Mouse (Mus musculus) adrenal gland, postnatal 14 days (tissue): ENCODE data around the gene Csrnp1. TPM values are rescaled to one million over a fixed set of nuclear protein-coding genes. Genes with fewer than 3 reads are reported as not detected.

ENCODE experiments used
- DNase-seq: peaks from one replicate; pipeline ENCODE4 v3.0.0; 2021; ENCODE audit warnings: mixed read lengths
- total RNA-seq: library from RNA; stranded (reverse); gene quantifications from 2 replicates; pipeline ENCODE4 v1.2.3, GENCODE M21; 2021

The Csrnp1 gene
- total RNA-seq, 1 experiment from 2014 or later: 24.5 TPM

GRCm38 (mm10) chr9:119977557-119978060, 6.8 kb downstream of the Csrnp1 start:
- DNase-seq: peak; percentile 37

- DNase-seq: no peak
These were observed 7.5 kb downstream of the Csrnp1 start for GRCm38 (mm10) chr9:119976704-119977556.

GRCm38 (mm10) chr9:119975286-119975685, 9.2 kb downstream of the Csrnp1 start:
- no peak for DNase-seq

- peak; percentile 27 for DNase-seq
These were observed 9.8 kb downstream of the Csrnp1 start for GRCm38 (mm10) chr9:119974609-119975008.

GRCm38 (mm10) chr9:119973869-119974520, 10.5 kb downstream of the Csrnp1 start:
- DNase-seq: peak; percentile 52

- DNase-seq: no peak
These were observed 11.2 kb downstream of the Csrnp1 start for GRCm38 (mm10) chr9:119973281-119973680.

GRCm38 (mm10) chr9:119972582-119972981, 11.9 kb downstream of the Csrnp1 start:
- DNase-seq: peak; percentile 40

- DNase-seq: peak; percentile 2
These were observed 12.3 kb downstream of the Csrnp1 start for GRCm38 (mm10) chr9:119972166-119972565.

- peak; percentile 60 for DNase-seq
These were observed 13.4 kb downstream of the Csrnp1 start for GRCm38 (mm10) chr9:119970763-119971656.

- peak; percentile 88 for DNase-seq
These were observed 14.2 kb downstream of the Csrnp1 start for GRCm38 (mm10) chr9:119970221-119970620.

- DNase-seq: no peak
These were observed 14.6 kb downstream of the Csrnp1 start for GRCm38 (mm10) chr9:119969811-119970210.

GRCm38 (mm10) chr9:119966221-119966910, 18.1 kb downstream of the Csrnp1 start:
- peak; percentile 52 for DNase-seq

- peak; percentile 37 for DNase-seq
These were observed 19.3 kb downstream of the Csrnp1 start for GRCm38 (mm10) chr9:119965186-119965585.

GRCm38 (mm10) chr9:119964206-119964605, 20.3 kb downstream of the Csrnp1 start:
- peak; percentile 25 for DNase-seq

GRCm38 (mm10) chr9:119962987-119963667, 21.3 kb downstream of the Csrnp1 start:
- DNase-seq: peak; percentile 91

GRCm38 (mm10) chr9:119962216-119962615, 22.2 kb downstream of the Csrnp1 start:
- DNase-seq: peak; percentile 41

GRCm38 (mm10) chr9:119958835-119959234, 25.6 kb downstream of the Csrnp1 start:
- DNase-seq: peak; percentile 55

GRCm38 (mm10) chr9:119951388-119951787, 33.1 kb downstream of the Csrnp1 start:
- no peak for DNase-seq

GRCm38 (mm10) chr9:119950434-119950833, 34.0 kb downstream of the Csrnp1 start:
- DNase-seq: no peak

- DNase-seq: no peak
These were observed 35.7 kb downstream of the Csrnp1 start for GRCm38 (mm10) chr9:119948804-119949203.
